Mouse (Mus musculus): Measurements from ENCODE around the gene Akt1s1. TPM values are rescaled to one million over a fixed set of nuclear protein-coding genes. Genes with fewer than 3 reads are reported as not detected.

Akt1s1 gene
- polyA plus RNA-seq, 1 experiment from 2014 or later = 53.9 TPM

DNA sequence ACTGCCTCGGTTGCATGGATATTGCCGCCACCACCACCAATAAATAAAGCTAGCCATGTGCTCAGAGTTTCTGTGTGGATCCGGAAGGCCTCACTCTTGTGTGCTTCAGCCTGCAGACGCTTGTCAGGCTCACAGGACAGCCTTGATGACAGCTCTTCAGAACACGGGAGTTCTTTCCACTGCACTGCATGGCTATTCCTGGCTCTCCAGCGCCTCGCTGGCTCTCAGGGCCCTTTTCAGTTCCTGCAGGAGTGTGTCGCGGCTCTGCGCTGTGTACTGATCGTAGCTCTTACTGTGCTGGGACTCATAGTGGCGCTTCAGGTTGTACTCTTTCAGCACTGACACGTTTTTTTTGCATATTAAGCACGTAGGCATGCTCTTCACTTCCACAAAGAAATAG is 29.0 kb downstream of the Akt1s1 start:
- Histone ChIP-seq H3K9ac (ENCODE audit: low read depth, low read length) (no peak overlapping the region), H3K4me1 (ENCODE audit: control insufficient read depth, insufficient read depth, low read length) (peaks cover 24% of the 10 kb centered on the region), H3K27me3 (ENCODE audit: control insufficient read depth, insufficient read depth, low read length) (no peaks in the 10 kb centered on the region), H3K36me3 (ENCODE audit: control insufficient read depth, insufficient read depth, low read length) (peaks cover 41% of the 10 kb centered on the region), H3K4me2 (no peak overlapping the region), H3K4me3 (ENCODE audit: low read depth, low read length) (no peak overlapping the region), H3K27ac (ENCODE audit: low read depth, low read length) (peak overlapping the region; percentile 66), H3K9me3 (replicated peaks; ENCODE audit: control insufficient read depth, low read length) (no peaks in the 10 kb centered on the region)
- 67% methylated on average over 14 of the region's 14 CpGs for WGBS (ENCODE audit: insufficient replicate concordance)
- no peak; the same call in 1 of the 2 replicates for ATAC-seq (replicated peaks; ENCODE audit: insufficient number of reproducible peaks, low FRiP score, low TSS enrichment)

DNA sequence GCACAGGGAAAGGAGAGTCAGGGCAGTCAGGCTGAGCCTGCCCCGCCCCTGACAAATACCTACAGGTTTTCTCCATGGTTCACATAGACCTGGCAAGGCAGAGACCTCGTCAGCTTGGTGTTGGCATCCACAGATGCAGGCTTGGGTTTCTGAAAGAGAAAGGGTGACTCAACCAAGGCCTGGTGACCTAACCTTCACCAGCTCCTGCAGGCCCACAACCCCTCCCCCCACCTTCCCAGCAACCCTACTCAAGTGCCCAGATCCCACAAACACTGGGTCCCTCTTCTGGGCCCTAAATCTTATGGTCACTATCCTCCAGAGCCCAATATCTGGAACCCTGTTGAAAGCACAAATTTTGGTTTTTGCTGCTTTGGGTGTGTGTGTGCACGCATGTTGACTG is 34.2 kb downstream of the Akt1s1 start:
- H3K9me3 ChIP-seq (replicated peaks; ENCODE audit: control insufficient read depth, low read length) = no peaks in the 10 kb centered on the region
- no peak for ATAC-seq (replicated peaks; ENCODE audit: insufficient number of reproducible peaks, low FRiP score, low TSS enrichment)
- H3K36me3 ChIP-seq (ENCODE audit: control insufficient read depth, insufficient read depth, low read length) = peaks cover 48% of the 10 kb centered on the region
- H3K4me2 ChIP-seq = no peak overlapping the region
- no peak overlapping the region for H3K27ac ChIP-seq (ENCODE audit: low read depth, low read length)
- H3K4me3 ChIP-seq (ENCODE audit: low read depth, low read length) = no peak overlapping the region
- H3K4me1 ChIP-seq (ENCODE audit: control insufficient read depth, insufficient read depth, low read length) = 0 out of 2 replicates have a peak, but pooled peaks cover 10% of the 10 kb centered on the region
- H3K27me3 ChIP-seq (ENCODE audit: control insufficient read depth, insufficient read depth, low read length) = no peaks in the 10 kb centered on the region
- H3K9ac ChIP-seq (ENCODE audit: low read depth, low read length) = no peak overlapping the region
- WGBS (ENCODE audit: insufficient replicate concordance) = 96% methylated on average over 3 of the region's 3 CpGs

DNA sequence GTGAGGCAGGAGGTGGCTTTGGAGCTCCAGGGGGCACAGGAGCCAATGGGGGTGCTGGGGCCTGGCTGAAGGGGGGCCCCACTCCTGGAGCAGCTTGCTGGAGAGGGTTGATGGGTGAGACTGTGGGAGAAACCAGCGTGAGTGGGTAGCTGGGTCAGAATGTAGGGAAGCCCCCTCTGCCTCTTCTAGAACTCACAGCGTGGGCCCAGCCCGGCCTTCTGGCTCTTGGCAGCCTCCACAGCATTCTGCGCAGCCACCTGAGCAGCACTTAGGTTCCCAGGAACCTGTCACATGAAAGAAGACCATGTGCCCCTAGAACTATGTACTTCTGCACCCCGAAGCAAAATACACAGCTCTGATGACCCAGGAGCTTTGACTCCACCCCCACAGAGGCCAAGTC is 35.8 kb downstream of the Akt1s1 start:
- WGBS (ENCODE audit: insufficient replicate concordance) = 98% methylated on average over 5 of the region's 5 CpGs
- no peak overlapping the region for H3K4me3 ChIP-seq (ENCODE audit: low read depth, low read length)
- no peak for ATAC-seq (replicated peaks; ENCODE audit: insufficient number of reproducible peaks, low FRiP score, low TSS enrichment)
- no peaks in the 10 kb centered on the region for H3K27me3 ChIP-seq (ENCODE audit: control insufficient read depth, insufficient read depth, low read length)
- H3K27ac ChIP-seq (ENCODE audit: low read depth, low read length) = no peak overlapping the region
- peaks cover 6% of the 10 kb centered on the region; the same call in 1 of the 2 replicates for H3K4me1 ChIP-seq (ENCODE audit: control insufficient read depth, insufficient read depth, low read length)
- no peak overlapping the region for H3K4me2 ChIP-seq
- peaks cover 41% of the 10 kb centered on the region for H3K36me3 ChIP-seq (ENCODE audit: control insufficient read depth, insufficient read depth, low read length)
- no peaks in the 10 kb centered on the region for H3K9me3 ChIP-seq (replicated peaks; ENCODE audit: control insufficient read depth, low read length)
- no peak overlapping the region for H3K9ac ChIP-seq (ENCODE audit: low read depth, low read length)

DNA sequence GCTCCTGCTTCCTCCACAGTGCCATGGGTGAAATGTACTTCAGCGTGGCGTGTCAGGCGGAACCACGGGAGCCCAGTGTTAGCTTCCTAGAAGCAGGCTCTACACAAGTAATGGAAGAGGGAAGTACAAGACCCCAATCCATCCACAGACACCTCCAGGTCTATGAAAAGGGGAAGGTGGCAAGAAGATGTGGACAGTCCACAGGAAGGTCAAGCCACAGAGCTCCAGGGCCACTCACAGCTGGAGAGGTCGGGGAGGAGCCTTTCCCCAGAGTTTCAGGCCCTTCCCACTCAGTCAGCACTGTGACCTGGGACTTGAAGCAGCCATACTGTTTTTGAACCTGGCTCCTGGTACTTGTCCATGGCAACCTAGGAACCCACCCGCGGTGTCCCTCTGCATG is 38.2 kb downstream of the Akt1s1 start:
- Histone ChIP-seq H3K36me3 (ENCODE audit: control insufficient read depth, insufficient read depth, low read length) (peaks cover 19% of the 10 kb centered on the region), H3K27ac (ENCODE audit: low read depth, low read length) (no peak overlapping the region), H3K4me3 (ENCODE audit: low read depth, low read length) (no peak overlapping the region), H3K9ac (ENCODE audit: low read depth, low read length) (no peak overlapping the region; the same call in 1 of the 2 replicates), H3K27me3 (ENCODE audit: control insufficient read depth, insufficient read depth, low read length) (no peaks in the 10 kb centered on the region), H3K4me2 (no peak overlapping the region), H3K4me1 (ENCODE audit: control insufficient read depth, insufficient read depth, low read length) (peaks cover 15% of the 10 kb centered on the region), H3K9me3 (replicated peaks; ENCODE audit: control insufficient read depth, low read length) (no peaks in the 10 kb centered on the region)
- ATAC-seq (replicated peaks; ENCODE audit: insufficient number of reproducible peaks, low FRiP score, low TSS enrichment) = no peak
- 85% methylated on average over 7 of the region's 7 CpGs for WGBS (ENCODE audit: insufficient replicate concordance)

DNA sequence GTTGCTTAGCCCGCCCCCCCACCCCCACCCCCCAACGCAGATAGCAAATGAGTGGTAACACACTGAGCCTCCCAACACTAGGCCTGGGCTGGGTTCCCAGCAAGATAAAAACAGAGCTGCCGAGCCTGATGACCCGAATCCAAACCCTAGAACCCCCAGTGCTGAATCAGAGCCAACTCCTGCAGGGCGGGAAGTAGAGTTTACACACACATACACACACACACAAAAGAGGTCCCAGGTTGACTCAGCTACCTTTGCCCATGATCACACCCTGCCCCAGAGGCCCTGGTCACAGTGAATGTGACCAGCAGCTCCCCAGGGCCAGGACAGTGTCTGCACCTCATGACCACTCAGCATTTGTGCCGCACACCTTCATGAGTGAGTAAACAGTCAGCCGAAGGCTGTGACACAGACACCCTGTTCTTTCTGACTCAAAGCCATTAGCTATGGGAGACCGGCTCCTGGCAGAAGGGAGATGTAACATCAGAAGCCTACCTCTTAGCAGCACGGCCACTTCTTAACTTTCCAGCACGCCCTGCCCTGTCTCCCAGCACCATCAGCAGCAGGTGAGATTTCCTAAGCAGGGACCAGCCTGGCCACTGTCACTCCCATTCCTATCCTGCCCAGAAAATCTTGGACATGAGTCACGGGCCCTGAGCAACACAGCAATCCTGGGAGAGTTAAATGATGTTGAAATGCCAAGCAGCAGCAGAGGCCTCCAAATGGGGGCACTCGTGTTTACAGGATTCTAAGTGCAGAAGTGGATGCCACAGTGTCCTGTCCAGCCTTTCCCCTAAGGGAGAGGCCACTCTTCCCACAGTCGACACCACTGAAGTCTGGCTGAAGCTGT is 39.7 kb downstream of the Akt1s1 start:
- 82% methylated on average over 13 of the region's 13 CpGs for WGBS (ENCODE audit: insufficient replicate concordance)
- Histone ChIP-seq H3K4me2 (no peak overlapping the region), H3K4me3 (ENCODE audit: low read depth, low read length) (no peak overlapping the region), H3K4me1 (ENCODE audit: control insufficient read depth, insufficient read depth, low read length) (peaks cover 15% of the 10 kb centered on the region), H3K9me3 (replicated peaks; ENCODE audit: control insufficient read depth, low read length) (no peaks in the 10 kb centered on the region), H3K27ac (ENCODE audit: low read depth, low read length) (no peak overlapping the region), H3K36me3 (ENCODE audit: control insufficient read depth, insufficient read depth, low read length) (peaks cover 8% of the 10 kb centered on the region; the same call in 1 of the 2 replicates), H3K9ac (ENCODE audit: low read depth, low read length) (no peak overlapping the region), H3K27me3 (ENCODE audit: control insufficient read depth, insufficient read depth, low read length) (no peaks in the 10 kb centered on the region)
- ATAC-seq (replicated peaks; ENCODE audit: insufficient number of reproducible peaks, low FRiP score, low TSS enrichment) = no peak

DNA sequence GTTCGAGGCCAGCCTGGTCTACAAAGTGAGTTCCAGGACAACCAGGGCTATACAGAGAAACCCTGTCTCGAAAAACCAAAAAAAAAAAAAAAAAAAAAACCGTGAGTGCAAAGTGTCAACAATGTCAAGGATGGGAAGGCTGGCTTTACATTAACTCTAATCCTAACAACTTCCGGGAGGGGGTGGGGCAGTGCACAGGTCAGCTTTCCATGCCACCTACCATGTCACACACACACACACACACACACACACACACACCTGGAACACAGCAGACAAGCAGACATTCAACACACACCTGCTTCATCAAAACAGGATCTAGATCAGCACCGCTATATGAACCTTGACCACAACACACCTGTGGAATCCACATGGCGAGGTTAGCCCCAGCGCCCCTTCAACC is 41.4 kb downstream of the Akt1s1 start:
- ATAC-seq (replicated peaks; ENCODE audit: insufficient number of reproducible peaks, low FRiP score, low TSS enrichment) = no peak
- Histone ChIP-seq H3K27ac (ENCODE audit: low read depth, low read length) (no peak overlapping the region), H3K36me3 (ENCODE audit: control insufficient read depth, insufficient read depth, low read length) (no peaks in the 10 kb centered on the region), H3K9ac (ENCODE audit: low read depth, low read length) (no peak overlapping the region), H3K4me1 (ENCODE audit: control insufficient read depth, insufficient read depth, low read length) (peaks cover 15% of the 10 kb centered on the region), H3K9me3 (replicated peaks; ENCODE audit: control insufficient read depth, low read length) (no peaks in the 10 kb centered on the region), H3K4me2 (no peak overlapping the region; the same call in 1 of the 2 replicates), H3K27me3 (ENCODE audit: control insufficient read depth, insufficient read depth, low read length) (no peaks in the 10 kb centered on the region), H3K4me3 (ENCODE audit: low read depth, low read length) (no peak overlapping the region)
- WGBS (ENCODE audit: insufficient replicate concordance) = 79% methylated on average over 7 of the region's 7 CpGs

DNA sequence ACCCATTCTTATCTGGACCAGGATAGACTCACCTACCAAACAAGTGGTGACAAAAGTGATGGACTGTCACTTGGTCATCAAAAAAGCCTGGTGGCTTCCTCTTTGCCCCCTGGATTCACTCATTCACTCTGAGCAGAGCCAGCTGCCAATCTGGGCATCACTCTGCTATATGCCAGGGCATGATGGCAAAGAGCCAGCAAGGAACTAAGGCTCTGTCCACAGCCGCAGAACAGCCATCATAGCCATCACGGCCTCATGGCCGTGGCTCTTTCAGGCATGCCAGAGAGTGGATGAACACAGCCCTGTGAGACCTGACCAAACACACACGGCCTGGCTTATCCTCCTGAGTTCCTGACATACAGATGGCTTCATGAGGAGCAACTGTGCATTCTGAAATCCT is 41.9 kb downstream of the Akt1s1 start:
- ATAC-seq (replicated peaks; ENCODE audit: insufficient number of reproducible peaks, low FRiP score, low TSS enrichment) = no peak
- Histone ChIP-seq H3K9me3 (replicated peaks; ENCODE audit: control insufficient read depth, low read length) (no peaks in the 10 kb centered on the region), H3K9ac (ENCODE audit: low read depth, low read length) (peak overlapping the region; percentile 2; the same call in 1 of the 2 replicates), H3K4me1 (ENCODE audit: control insufficient read depth, insufficient read depth, low read length) (peaks cover 15% of the 10 kb centered on the region), H3K36me3 (ENCODE audit: control insufficient read depth, insufficient read depth, low read length) (no peaks in the 10 kb centered on the region), H3K4me2 (peak overlapping the region; percentile 85), H3K27me3 (ENCODE audit: control insufficient read depth, insufficient read depth, low read length) (no peaks in the 10 kb centered on the region), H3K4me3 (ENCODE audit: low read depth, low read length) (peak overlapping the region; percentile 4; the same call in 1 of the 2 replicates), H3K27ac (ENCODE audit: low read depth, low read length) (no peak overlapping the region)
- WGBS (ENCODE audit: insufficient replicate concordance) = 90% methylated on average over 4 of the region's 4 CpGs

DNA sequence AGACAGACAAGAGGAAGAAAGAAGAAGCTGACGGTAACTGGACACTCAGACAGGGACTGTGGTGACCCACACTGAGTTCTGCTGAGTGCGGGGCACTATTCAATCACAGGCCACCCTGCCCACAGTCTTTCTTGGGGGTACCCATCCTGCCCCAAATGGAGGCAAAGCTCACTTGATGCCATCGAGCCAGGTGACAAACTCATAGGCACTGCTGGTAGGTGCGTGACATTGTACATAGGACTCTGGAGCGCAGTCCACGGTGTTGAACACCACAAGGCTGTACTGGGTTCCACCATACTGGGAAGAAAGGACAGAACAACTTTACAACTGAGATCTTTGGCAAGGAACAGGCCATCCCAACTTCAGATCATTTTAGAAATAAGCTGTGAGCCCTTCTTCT is 42.8 kb downstream of the Akt1s1 start:
- Histone ChIP-seq H3K27me3 (ENCODE audit: control insufficient read depth, insufficient read depth, low read length) (no peaks in the 10 kb centered on the region), H3K4me3 (ENCODE audit: low read depth, low read length) (peak overlapping the region; percentile 81), H3K27ac (ENCODE audit: low read depth, low read length) (peak overlapping the region; percentile 90), H3K4me2 (peak overlapping the region; percentile 85), H3K36me3 (ENCODE audit: control insufficient read depth, insufficient read depth, low read length) (no peaks in the 10 kb centered on the region), H3K4me1 (ENCODE audit: control insufficient read depth, insufficient read depth, low read length) (peaks cover 18% of the 10 kb centered on the region), H3K9me3 (replicated peaks; ENCODE audit: control insufficient read depth, low read length) (no peaks in the 10 kb centered on the region), H3K9ac (ENCODE audit: low read depth, low read length) (peak overlapping the region; percentile 91)
- ATAC-seq (replicated peaks; ENCODE audit: insufficient number of reproducible peaks, low FRiP score, low TSS enrichment) = no peak
- WGBS (ENCODE audit: insufficient replicate concordance) = 27% methylated on average over 6 of the region's 6 CpGs

Measured in heart, embryonic 11.5 days (tissue).